Mouse (Mus musculus) ES-E14 (cell line): ENCODE measurements around the gene Ccdc85c.

ENCODE experiments used
- CHD2 ChIP-seq: IDR thresholded peaks from 2 replicates; pipeline ENCODE4 v1.6.1; 2014; ENCODE audit warnings: mild to moderate bottlenecking, low read depth, low read length, inconsistent platforms
- MAFK ChIP-seq: IDR thresholded peaks from 2 replicates; pipeline ENCODE4 v1.6.1; 2014; ENCODE audit warnings: mild to moderate bottlenecking, low read depth, low read length, inconsistent platforms; ENCODE audit not compliant: insufficient read depth

DNA sequence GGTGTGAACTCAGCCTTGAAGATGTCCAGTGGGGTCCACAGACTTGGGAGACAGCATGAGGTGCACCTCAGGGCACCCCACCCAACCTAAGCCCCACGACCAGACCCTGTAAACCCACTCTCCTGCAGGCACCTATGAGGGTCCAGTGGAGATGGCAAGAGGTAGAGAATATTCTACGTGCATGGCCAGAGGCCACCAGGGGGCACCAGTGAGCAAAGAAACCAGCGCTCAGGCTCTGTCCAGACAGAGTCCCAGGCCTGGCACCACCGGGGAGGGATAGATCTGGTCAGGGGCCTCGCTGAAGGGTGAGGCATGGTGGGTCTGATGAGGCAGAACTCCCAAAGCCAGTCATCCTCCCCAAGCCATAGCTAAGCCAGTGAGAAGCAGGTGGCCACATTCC is 68.6 kb downstream of the Ccdc85c start:
- TF ChIP-seq CHD2 (no peak), MAFK (no peak)
